Mouse (Mus musculus): Measurements from ENCODE around the gene Zdhhc20.

- TF ChIP-seq EP300 (IDR thresholded peaks at IDR 0.05) (no peak), CTCF (IDR thresholded peaks at IDR 0.05) (peak; percentile 46)
Measured at GRCm38 (mm10) chr14:57827284-57827683, 62.8 kb downstream of the Zdhhc20 start.
